Mouse (Mus musculus): ENCODE measurements around the gene Tmed10.

The Tmed10 gene

DNA sequence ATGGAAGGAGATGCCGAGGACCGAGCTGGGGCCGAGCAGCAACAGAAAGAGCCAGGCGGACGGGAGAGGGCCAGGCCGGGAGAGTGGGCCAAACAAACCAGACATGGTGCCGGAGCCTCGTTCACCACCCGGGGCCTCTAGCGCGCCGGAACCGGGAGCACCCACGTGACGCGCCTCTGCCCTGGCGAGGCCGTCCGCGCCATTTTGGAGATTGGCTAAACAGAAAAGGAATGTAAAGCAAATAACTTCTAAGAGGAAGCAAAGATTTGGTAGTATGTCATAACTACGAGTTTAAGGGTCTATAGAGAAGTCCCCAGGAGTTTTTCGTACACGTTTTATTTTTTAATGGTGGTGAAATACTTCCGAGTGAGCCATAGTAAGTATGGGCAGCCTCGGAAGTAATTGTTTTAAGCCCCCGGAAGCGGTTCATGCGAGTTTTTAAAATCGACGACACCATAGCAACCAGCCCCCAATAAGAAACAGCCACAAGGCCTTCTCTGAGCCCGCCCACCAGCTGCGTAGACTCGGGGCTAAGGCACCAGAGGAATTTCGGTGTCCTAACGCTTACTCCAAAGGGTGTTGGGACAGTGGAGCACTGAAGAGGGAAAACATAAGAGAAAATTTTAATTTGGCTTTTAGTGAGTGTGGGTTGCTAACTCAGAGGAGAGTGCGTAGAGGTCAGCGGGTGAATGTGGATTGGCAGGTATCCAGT, at the start of gene Tmed10:
TSS of gene Tmed10 (minus strand) at position 287 of the 712 bp plus-strand sequence.
- DNase-seq (ENCODE audit: low spot score), result peak; percentile 93

DNA sequence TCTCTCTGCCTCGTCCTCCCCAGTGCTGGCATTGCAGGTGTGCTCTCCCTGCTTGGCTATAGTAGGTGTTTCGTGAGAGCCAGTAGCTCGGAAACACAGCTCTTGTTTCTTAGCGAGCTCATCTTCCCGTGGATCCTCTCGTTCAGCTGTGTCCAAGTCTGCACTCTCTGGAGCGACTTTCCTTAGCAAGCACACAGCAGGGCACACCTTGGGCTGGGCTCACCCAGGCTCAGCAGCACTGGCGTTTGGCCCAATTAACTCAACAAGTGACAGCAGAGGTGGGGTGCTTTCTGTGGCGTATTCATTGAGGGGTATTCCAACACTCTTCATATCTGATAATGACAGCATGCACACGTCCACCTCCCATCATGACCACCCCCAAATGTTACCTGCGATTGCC, 48.6 kb upstream of the Tmed10 start:
- DNase-seq (ENCODE audit: low spot score), result no peak

DNA sequence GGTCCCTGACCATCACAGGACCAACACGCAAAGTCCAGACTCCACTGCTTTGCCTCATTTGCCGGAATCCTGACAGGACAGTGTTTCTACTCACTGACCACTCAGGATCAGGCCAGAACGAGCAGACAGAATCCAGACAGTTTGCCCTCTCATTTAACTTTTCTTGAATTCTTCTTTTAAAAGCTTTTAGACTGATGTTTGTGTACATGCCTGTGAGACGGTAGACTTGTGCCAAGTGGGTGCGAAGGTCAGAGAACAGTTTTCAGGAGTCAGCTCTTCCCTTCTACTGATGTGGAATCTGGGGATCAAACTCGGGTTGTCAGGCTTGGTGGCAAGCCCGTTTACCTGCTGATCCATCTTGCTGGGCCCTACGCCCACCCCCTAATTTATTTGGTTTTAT, 47.9 kb upstream of the Tmed10 start:
- no peak for DNase-seq (ENCODE audit: low spot score)

DNA sequence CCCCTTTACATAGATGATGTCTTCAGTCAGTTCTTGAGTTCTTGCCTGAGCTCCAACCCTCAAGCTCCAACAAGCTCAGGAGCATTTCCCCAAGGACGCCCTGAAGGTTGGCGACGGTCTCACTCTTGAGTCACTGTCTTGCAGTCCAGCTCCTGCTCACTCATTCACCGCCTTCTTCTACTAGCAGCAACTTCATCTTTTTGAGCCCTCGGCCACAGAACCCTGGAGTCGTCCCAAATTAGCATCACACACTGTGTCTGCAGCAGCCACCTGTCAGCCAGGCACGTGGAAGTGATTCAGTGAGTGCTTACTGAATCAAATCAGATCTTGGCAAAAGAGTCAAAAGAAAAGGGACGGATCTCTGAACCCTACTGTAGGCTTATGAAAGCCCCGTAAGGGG, 46.3 kb upstream of the Tmed10 start:
- no peak for DNase-seq (ENCODE audit: low spot score)

DNA sequence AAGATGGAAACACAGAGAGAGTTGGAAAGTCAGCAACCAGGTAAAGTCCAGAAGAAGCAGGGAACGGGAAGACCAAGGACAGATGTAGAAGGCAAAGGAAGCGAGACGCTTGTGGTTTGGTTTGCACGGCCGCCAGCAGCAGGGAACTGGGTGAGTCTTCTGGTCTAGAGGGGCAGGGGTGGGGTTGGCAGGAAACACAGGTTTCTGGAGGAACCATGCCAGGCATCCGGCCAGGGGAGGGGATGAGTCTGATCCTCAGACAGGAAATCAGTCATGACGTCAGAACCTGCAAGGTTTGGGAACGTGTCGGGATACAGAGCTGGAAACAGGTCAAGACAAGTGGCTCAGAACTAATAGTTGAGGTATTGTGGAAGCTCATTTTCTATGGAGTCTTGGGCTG, 43.2 kb upstream of the Tmed10 start:
- DNase-seq (ENCODE audit: low spot score), result no peak

DNA sequence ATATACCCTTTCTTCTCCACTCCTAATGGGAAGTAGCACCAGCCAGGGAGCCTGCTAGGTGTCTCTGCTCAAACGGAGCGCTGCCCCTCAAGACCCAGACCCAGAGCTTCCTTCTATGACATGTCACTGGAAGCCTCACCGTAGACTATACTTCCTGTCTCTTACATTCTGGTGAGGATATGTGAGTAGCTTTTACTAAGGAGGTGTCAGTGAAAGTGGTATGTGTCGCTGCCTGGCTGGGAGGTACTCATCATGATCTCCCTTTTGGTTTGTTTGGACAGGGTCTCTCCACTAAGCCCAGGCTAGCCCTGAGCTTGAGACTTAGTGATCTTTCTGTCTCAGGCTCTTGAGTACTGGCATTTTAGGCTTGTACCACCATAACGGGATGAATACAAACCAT, 41.7 kb upstream of the Tmed10 start:
- no peak for DNase-seq (ENCODE audit: low spot score)

DNA sequence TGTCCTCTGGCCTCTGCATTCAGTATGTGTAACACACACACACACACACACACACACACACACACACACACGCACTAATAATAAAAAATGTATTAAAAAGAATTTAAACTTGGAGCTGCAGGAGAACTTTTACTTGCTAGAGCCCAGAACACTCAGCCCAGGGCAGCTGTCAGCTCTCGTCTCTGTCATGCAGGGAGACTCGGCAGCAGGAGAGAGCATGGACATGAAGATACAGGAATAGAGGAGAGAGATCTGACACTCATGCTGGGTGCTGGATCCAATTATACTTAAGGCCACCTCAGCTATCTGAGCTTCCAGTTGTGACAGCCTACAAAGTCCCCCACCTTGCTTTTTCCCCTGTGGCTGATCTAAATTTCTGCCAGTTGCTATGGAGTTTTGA, 41.2 kb upstream of the Tmed10 start:
- no peak for DNase-seq (ENCODE audit: low spot score)

DNA sequence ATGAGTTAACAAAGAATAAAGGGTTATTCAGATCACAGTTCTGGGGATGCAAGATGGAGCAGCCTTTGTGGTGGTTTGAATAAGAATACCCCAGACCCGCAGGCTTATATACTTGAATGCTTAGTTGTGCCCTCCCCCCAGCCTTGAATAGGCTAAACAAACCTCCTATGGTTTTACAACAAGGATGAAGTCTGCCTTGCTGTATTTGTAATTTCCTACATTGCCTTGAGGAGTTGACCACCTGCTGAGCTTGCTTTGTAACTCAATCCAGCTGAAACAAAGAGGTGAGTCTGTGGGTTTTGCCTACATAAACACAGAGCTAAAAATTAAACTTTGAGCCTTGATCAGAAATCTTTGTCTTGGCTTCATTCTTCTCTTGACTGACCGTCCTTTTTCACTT, 36.5 kb upstream of the Tmed10 start:
- DNase-seq (ENCODE audit: low spot score), result no peak

DNA sequence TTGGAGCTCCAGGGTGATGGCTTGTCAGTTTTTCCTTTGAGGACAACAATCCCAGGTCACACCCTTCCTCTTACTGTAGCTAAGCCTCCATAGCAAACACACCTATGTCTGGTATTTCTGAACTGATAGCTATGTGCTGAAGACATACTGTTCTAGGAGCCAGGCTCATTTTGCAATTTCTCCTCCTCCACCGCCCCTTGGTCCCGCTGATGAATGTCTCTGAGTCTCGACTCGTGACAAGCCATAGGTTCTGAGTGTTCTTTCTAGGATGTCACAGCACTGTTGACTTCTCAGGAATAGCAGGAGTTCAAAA, 23.3 kb upstream of the Tmed10 start:
- no peak for DNase-seq (ENCODE audit: low spot score)

DNA sequence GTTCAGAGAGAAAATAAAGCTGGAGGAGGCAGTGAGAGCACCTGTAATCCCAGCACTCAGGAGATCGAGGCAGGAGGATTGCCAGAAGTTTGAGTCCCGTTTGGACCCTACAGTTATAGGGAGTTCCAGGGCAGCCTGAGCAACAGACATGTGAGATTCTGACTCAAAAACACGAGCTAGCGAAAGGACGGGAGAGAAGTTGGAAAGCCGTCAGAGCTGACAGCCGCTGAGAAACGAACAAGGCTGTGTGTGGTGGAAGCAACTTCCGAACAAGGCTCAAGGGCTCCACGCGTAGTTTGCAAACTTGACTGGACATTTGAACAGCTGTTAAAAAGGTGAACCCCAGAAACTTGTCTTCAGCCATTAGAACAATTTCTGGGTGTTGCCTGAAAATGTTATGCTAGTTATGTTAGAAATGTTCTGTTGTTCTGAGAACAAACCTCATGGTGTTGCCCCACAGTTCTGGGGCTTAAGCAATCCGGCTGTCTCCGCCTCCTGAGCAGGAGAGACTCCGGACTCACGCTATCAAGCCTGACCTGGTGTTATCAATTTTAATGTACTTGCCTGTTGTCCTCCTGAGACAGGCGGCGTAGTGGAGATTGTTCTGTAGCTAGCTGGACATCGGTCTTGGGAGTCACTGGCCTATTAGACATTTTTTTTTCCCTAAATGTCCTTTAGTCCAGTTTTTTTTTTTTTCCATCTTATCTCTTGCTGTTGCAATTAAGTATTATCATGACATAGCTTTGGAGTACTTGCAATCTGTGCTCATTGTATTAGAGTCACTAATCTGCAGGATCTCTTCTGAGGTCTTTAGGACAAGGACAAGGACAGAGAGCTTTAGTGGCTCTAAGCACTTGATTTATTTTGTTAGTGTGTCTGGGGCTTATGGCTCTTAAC, 22.7 kb upstream of the Tmed10 start:
- DNase-seq (ENCODE audit: low spot score), result no peak

DNA sequence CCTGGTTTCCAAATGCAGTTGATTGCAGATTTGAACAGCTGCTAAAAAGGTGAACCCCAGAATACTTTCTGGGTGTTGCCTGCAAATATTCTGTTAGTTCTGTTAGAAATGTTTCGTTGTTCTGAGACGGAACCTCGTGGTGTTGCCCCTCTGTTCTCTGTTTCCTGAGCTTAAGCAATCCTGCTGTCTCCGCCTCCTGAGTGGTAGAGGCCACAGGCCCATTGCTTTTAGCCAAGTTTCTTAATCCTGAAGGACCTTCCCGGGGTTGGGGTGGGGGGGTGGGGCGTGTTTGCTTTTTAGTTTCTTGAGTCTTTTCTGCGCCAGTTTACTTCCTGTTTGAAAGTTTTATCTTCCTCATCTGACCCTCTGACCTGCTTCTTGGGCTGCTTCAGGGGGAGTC, 19.3 kb upstream of the Tmed10 start:
- no peak for DNase-seq (ENCODE audit: low spot score)

DNA sequence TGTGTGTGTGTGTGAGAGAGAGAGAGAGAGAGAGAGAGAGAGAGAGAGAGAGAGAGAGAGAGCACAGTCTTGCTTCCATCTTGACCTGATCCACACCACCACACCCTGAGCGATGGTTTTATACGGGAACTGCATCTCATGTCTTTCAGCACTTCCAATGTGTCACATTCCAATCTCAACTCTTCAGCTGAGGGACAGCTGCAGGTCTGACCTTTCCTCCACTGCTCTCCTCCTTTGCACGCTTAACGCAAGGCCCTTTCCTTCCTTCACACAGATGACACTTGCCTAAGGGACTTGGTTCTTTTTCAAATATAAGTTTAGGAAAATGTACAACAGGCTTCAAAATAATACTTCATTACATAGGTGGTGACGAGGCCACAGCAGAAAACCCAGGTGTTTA, 18.9 kb upstream of the Tmed10 start:
- no peak for DNase-seq (ENCODE audit: low spot score)

DNA sequence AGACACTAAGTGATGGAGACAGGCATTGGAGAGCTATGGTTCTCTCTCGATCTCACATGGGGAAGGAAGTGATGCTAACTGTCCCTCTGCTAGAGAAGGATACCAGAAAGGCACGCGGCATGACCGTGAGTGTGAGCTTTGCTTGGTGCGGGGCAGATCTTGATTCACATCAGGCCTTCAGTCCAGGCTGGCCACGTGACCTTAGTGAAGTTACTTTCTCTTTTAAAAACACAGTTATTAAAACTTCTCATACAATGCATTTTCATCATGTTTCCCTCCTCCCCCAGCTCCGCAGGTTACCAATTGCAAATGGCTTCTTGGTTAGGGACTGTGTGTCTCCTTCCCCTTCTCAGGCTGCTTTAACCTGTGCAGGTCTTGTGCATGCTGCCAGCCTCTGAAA, 16.5 kb upstream of the Tmed10 start:
- DNase-seq (ENCODE audit: low spot score), result no peak

DNA sequence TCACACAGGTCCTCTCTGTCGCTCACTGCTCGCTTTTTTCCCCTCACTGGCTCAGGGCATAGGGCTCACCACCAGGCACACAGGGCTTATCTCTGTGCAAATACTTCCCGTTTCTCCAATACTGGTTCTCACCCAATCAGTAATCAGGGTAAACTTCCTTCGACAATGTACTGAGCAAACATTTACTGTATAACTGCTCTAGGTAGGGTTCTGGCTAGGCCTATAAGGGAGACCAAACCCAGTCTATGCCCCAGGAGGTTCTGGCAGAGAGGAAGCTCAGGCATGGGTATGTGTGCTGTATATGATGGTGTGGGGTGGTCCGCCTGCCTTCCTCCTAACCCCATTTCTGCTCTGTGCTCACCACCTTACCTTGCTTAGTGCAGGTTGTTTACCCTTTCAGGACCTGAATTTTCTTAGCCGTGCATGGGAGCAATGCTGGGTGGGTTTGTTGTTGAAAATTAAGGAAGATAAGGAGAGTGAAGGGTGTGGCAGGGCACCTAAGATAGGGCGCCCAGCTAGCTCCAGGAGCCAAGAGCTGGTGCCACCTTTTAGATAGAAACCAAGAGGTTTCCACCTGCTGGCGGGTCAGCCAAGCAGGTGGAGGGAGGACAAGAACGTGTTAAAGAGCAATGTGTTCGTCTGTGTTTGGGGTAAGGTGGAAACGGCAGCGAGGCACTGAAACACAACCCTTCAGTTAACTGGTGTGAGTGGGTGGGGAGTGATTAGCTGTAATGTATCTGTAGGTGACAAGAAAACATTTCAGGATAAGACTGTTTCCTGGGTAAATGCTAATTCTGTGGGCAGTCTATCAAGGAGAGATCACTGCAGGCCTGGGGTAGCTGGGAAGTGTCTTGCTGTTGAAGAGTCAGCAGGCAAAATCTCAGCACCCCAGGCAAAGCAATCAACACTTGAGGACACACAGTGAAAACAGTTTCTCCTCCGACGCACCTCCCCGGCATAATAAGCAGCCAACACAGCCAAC, 14.8 kb upstream of the Tmed10 start:
- no peak for DNase-seq (ENCODE audit: low spot score)

DNA sequence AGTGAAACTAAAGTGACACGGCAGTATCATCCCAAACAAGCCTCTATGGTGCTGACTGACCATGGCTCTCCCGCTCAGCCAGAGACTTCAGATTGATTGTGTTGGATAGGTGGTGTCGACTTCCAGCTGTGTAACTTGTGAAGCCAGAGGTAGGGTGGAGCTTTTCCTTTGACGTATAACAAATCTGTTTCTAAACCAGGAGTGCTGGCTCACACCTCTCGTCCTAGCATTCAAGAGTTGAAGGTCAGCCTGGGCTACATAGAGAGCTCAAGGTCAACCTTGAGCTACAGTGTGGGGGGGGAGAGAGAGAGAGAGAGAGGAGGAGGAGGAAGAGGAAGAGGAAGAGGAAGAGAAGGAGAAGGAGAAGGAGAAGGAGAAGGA, 11.3 kb upstream of the Tmed10 start:
- DNase-seq (ENCODE audit: low spot score), result no peak

DNA sequence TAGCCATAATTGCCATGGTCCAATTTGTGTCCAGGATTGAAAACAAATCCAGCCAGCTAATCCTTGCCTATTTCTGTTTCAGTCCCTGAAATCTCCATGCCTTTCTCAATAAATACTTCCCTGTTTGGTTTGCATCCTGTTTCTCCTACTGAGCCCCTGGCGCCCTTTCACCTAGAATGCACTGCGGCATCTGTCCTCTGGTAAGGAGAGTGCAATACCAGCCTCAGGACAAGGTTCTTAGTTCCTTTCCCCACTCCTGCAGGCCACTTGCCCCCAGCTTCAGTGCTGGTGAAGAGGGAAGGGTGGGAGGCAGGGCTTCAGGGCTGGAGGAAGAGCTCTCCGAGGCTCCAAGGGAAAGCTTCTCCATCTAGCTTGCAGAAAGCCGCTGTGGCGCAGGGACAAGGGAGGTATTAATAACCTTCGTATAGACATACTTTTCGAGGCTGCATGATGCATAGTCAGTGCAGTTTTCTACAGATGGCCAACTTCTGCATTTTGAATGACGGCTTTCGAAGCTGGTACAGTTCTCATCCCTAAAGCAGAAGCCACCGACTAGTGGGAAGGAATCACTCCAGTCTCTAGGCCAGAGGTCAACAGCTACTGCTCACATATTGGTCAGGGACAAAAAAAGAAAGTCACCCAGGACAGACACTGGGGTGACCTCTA, 10.8 kb upstream of the Tmed10 start:
- DNase-seq (ENCODE audit: low spot score), result no peak

DNA sequence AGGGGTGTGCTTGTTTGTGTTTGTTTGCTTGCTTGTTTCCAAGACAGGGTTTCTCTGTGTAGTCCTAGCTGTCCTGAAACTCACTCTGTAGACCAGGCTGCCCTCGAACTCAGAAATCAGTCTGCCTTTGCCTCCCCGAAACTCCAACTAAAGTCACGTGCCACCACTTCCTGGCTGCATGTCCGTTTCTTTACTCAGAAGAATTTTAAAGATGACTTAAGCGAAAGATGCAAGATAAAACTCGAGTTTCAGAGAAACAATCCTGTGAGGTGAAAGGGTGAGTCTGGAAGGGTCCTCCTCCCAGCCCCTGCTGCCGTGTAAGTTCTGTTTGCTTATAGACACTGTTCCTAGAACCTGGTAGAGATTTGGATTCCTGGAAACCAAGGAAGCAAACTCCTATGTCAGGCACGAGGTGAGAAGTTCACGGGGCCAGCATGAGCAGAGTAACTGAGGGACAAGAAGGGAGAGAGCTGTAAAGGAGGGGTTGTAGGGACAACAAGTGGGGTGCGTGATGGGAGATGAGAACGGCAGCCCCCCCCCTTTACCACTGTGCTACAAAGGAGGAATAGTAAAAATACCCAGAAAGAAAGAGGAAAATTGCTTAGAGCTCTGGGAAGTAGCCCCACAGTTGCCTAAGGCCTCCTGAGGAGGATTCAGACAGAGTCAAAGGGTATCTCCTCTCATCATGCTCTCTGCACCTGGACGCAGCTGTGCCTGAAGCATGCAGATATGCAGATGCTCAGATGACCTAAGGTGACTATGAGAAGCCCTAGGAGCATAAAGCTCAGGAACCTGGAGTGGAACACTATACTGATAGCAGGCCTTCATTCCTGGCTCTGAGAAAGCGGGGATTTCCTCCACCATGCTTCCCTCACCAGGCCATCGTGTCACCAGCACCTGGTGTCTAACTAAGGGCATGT, 8.4 kb upstream of the Tmed10 start:
- DNase-seq (ENCODE audit: low spot score), result no peak

DNA sequence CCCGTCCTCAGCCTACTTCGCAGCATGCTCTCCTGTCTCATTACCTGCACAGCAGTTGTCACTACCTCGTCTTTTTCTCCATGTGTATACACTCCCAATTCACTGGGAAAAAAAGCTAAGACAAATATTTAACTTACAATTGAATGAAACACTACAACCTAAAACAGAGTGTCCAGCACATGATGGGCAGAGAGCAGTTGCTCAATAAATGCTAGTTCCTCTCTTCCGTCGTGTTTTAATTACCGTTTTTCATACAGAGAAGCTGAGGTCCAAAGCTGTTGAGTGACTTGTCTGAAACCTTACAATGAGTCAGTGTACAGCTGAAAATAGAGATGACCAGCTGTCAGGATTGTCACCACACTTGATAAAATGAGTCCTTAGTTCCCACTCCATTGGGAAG, 6.9 kb upstream of the Tmed10 start:
- DNase-seq (ENCODE audit: low spot score), result no peak

DNA sequence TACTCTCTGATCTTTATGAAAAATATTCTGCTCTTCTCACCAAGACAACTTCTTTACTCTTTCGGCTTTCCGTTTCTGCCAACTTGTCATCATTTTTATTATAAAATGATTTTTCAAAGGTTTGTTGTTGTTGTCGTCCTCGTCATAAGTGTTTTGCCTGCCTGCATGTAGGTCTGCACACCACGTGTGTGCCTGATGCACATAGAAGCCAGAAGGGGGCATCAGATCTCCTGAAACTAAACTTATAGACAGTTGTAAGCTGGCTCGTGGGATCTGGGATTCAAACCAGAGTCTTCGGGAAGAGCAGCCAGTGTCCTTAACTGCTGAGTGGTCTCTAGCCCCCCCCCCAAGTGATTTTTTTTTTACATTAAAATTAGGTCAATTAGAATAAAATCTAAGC, 6.3 kb upstream of the Tmed10 start:
- DNase-seq (ENCODE audit: low spot score), result no peak

DNA sequence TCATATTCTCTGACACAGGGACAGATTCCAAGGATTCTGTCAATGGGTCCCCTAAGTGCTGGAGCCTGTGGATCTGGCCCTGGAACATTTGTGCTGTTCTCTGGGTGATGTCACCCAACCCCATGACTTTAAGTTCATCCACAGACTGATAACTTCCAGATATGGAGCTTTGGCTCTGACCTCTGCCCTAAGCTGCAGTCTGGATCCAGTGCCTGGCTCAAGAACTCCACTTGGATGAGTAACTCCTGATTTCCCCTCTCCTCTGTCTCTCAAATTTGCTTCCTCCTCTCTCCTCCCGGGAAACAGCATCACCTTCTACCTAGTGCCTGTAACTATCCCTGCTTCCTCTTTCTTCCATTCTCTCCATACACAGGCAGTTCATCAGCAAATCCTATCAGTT, 5.7 kb upstream of the Tmed10 start:
- no peak for DNase-seq (ENCODE audit: low spot score)

DNA sequence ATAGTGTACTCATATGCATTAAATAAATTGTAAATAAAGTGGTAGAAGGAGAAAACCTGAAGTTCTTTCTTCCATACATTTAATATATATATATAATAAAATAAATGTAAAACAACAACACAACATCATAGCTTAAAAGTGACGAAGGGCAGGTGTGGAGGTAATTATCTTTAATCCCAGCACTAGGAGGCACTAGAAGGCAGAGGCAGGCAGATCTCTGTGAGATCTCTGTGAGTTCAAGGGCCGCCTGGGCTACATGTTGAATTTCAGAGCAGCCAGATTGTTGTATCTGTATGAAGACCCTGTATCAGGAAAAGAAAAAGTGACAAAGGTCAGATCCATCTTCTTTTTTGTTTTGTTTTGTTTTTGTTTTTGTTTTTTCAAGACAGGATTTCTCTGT, 3.6 kb upstream of the Tmed10 start:
- no peak for DNase-seq (ENCODE audit: low spot score)

Data from MN1 (cell line).